Mouse (Mus musculus): ENCODE results near the gene Atp1b3. TPM values are rescaled to one million over a fixed set of nuclear protein-coding genes. Genes with fewer than 3 reads are reported as not detected.
A peak's percentile ranks its signal among the peaks of the same experiment; 100 is the strongest.
"Not testable (repeated sequence)": the region's sequence is repeated elsewhere in the genome, so short reads cannot be mapped to it uniquely, and the experiment has no call there.

The Atp1b3 gene
- total RNA-seq, 2 experiments from 2014 or later: 43.7 to 49.2 TPM

DNA sequence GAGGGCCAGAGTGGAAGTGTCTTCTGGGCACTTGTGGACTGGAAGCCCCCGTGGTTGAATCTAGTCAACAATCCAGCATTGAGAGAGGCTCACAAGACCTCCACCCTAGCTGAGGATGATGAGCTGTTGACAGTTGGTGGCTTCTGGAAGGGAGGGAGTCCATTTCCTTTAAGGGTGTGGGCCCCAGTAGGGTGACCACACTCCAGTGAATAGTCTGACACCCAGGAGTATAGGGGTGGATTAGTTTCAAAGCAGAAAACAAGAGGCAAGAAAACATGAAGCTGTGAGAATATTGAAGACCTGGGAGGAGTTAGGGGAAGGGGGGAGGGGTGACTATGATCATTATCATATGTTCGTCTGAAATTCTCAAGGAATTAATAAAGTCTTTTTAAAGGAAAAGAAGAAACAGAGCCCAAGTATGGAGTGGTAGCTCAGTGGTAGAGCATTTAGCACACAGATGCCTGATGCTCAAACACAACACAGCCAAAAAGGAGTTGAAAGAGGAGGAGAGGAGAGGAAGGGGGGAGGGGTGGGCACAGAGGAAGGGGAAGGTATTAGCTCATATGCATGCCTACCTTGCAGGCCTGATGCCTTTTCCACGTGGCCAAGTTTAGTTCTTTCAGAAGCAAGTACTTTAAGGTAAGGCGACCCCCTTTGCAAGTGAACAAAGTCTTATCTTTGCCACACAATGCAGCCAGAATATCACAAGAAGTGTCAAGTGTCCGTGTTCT, 5.6 kb upstream of the Atp1b3 start:
- no peak for DNase-seq
- intact Hi-C loops (cut with DNase I; ENCODE audit: low total_unique reads): no loop called here

DNA sequence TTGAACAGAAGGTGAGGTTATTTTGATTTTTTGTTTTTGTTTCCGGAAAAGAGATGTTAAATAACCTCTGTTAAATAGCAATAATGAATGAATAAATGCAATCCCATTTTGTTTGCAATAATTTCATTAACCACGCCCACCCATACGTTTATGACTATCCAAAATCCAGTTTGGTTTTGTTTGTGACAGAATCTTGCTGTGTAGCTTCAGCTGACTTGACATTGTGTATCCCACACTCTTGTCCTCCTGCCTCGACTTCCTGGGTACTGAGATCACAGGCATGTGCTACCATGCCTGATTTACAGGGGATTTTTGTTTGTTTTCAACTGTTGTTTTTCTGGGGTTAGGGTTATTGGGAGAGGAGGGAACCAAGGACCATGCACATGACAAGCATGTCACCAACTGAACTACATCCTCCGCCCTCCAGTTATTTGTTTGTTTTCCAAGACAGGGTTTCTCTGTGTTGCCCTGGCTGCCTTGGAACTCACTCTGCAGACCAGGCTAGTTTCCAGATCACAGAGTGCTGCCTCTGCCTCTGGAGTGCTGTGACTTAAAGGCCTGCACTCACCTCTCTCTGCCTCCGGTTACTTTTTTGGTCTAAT, 1.1 kb upstream of the Atp1b3 start:
- intact Hi-C loops (cut with DNase I; ENCODE audit: low total_unique reads): no loop called here
- no peak for DNase-seq

DNA sequence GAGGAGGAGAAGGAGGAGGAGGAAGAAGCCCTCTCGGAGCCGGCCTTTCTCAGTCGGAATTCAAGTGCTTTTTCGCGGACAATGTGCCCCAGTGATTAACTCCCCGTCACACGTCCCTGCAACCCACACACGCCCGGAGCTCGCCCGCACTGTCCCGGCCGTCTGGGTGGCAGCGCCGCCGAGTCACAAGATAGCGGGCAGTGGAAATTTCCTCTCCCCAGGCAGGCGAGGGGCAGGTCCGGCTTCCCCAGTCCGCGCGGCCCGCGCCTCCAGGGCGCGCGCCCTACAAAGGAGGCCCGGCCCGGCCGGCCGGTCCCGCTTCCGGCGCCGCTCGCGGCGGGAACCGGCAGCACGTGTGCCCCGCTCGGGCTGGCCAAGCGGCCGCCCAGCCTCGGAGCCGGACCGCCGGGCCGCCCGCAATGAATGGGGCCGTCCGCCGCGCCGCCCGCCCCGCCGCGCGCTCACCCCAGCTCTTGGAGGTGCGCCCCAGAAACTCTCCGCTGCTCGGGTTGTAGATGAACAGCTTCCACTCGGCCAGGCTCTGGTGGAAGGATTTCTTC, 581 bp downstream of the Atp1b3 start:
- intact Hi-C loops (cut with DNase I; ENCODE audit: low total_unique reads): no loop called here
- DNase-seq: peak; percentile 72

DNA sequence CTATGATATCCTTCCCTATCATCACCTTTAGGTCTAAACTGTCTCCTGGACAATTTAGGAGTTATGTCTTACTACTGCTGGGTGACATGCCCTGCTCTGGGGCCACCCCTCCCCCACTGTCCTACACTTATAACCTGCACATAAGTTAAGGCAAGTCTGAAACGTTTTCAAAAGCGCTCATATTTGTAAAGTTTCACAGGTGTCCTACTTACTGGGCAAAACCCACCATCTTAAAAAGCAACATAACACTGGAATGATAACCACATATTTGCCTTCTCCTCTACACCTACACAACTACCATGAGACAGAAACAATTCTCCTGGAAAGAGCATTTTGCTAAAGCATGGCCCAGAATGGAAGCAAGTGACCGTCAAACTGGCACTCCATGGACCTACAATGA, 4.2 kb downstream of the Atp1b3 start:
- no peak for DNase-seq
- intact Hi-C loops (cut with DNase I; ENCODE audit: low total_unique reads): no loop called here

DNA sequence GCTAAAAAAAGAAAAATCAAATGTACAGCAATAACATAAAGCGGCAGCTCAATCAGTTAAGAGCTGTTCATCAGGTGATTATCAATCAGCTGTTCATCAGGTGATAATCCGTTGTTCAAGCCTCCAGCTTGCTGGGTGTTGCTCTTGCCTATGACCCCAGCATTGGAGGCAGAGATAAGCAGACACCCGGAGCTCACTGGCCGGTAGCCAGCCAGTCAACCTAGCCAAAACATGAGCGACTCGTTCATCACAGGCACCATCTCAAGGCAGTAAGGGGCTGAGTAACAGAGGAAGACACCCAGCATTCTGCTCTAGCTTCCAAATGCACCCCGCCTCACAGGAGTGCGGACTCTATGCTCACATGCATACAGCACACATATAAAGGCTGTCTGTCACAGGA, 10.4 kb downstream of the Atp1b3 start:
- intact Hi-C loops (cut with DNase I; ENCODE audit: low total_unique reads): no loop called here
- peak; percentile 46 for DNase-seq

DNA sequence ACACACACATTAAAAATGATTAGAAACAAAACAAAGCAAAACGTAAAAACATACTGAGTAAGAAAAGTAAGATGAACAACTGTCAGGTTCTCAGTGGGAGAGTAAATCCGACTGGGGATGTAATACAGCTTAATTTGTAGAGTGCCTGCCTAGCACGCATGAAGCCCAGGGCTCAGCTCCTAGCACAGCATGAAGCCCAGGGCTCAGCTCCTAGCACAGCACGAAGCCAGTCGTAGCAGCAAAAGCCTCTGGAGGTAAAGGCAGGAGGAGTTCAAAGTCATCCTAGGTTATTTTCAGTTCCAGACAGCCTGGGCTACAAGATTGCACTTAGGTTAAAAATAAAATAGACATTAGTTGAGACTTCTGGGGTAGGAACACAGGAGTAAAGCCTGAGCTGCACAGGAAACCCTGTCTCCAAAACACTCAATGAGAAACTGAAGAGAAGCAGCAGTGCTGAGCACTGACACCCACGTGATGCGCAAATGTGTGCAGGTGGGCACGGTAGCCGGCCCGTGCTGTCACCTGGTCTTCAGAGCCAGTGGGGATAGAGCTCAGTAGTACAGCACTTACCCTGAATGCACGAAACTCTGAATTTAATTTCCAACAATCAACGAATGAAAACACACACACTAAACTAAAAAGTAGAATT, 11.0 kb downstream of the Atp1b3 start:
- no peak for DNase-seq
- intact Hi-C loops (cut with DNase I; ENCODE audit: low total_unique reads): no loop called here

DNA sequence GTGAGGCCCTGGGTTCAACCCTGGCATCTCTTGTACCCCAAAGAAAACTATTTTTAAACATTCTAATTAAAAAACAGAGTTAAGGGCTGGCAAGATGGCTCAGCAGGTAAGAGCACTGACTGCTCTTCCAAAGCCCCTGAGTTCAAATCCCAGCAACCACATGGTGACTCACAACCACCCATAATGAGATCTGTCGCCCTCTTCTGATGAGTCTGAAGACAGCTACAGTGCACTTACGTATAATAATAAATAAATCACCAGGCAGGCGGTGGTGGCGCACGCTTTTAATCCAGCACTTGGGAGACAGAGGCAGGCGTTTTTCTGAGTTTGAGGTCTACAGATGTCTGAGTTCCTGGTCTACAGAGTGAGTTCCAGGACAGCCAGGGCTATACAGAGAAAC, 12.5 kb downstream of the Atp1b3 start:
- intact Hi-C loops (cut with DNase I; ENCODE audit: low total_unique reads): not testable (repeated sequence)

DNA sequence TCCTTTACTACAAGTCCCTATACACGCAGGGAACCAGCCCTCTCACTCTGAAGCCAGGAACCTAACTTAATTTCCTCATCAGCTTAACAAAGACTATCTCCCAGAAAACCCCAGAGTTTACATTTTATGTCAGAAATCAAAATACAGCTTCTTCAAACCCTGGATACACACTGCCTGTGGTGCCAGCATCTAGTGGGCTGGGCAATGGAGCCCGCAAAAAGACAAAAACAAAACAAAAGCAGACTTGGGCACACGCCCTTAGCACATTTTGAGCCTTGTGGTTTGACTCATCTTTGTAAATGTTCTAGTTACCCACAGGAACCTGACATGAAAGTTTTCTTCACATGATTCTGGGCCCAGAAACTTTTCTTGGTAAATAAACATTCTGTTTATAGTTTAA, 13.8 kb downstream of the Atp1b3 start:
- DNase-seq: no peak
- intact Hi-C loops (cut with DNase I; ENCODE audit: low total_unique reads): no loop called here

More for the DNA sequence above, 12.5 kb downstream of the Atp1b3 start:
- not testable (repeated sequence) for DNase-seq

DNA sequence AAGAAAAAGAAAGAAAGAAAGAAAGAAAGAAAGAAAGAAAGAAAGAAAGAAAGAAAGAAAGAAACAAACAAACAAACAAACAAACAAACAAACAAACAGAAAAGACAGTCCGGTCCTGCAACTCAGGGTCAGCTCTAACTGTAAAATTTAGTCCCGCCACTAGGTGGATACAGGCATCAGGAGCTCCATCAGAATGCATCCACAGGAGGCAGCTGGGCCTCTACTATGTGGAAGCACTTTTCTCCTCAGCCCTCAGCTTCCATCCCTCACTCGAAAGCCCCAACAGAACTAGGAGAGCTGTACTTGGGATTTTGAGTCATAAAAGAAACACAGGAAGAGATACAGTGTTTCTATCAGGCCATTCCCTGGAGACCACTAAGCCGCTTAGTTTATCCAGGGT, 14.2 kb downstream of the Atp1b3 start:
- intact Hi-C loops (cut with DNase I; ENCODE audit: low total_unique reads): no loop called here
- peak; percentile 58 for DNase-seq

DNA sequence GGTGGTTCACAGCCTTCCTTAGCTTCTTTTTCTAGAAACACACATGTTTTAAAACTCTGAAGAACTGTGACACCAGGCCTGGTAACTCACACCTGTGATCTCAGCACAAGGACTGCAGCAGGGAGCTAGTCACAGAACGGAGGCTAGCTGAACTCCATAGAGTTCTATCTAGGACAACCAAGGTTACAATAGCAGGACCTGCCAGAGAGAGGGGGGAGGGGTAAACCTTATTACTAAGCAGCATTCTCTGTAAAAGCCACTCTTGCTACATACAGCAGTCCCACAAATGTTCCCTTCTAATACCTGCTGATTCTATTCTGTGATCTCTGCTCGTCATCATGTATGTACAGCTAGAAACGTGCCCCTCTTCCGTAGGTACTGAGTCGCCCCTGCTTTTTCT, 15.4 kb downstream of the Atp1b3 start:
- intact Hi-C loops (cut with DNase I; ENCODE audit: low total_unique reads): loop anchor here (5.0 kb wide), 1 partner anchor 148 kb away; no protein-coding TSS in a partner anchor
- DNase-seq: no peak

DNA sequence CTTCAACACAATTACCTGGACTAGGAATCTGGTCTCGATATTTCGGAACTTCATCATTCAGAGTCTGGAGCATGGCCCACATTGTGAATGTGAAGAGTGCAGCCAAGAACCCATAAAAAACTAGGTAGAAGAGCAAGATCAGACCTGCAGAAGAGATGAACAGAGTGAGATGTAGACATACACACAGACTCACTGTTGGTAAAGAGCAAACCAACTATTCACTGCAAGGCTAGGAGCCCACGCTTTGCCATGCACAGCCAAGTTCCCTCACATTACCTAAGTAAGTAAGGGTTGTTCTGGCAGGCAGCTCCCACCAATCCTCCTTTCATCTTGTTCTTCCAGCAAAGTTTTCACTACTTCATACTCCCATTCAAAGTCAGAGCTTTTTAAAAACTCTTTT, 18.5 kb downstream of the Atp1b3 start:
- no peak for DNase-seq
- intact Hi-C loops (cut with DNase I; ENCODE audit: low total_unique reads): loop anchor here (5.0 kb wide), 1 partner anchor 152 kb away; no protein-coding TSS in a partner anchor

DNA sequence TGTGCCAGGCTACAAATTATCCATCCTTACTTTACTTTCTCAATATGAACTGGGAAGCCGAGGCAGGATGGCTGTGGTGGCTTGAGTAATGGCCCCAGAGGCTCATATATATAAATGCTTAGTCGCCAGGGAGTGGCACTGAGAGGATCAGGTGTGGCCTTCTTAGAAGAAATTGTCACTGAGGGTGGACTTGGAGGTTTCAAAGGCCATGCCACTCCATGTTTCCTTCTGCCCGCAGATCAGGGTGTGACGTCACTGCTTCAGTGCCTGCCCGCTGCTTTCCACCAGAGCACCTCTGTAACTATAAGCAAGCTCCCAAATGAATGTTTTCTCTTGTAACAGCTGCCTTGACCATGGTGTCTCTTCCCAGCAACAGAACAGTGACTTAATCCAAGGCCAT, 33.1 kb downstream of the Atp1b3 start:
- intact Hi-C loops (cut with DNase I; ENCODE audit: low total_unique reads): no loop called here
- DNase-seq: no peak

DNA sequence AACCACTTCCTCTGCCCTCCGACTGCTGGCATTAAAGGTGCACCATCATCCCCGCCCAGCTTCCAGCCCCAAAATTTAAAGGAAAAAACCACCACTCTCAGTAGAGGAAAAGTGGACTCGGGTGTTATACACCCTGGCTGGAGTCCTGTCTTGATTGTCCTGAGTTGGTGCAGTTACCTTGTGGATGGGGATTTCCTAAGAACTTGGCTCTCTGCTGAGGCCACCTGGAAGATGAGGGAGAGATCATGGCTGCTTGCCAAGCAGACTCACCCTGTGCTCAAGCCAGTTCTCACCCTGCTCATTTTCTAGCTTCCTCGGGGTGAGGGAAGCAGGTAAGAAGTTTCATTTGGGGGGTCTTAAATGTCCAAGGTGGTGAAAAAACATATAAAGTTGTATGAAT, 36.0 kb downstream of the Atp1b3 start:
- intact Hi-C loops (cut with DNase I; ENCODE audit: low total_unique reads): no loop called here
- DNase-seq: no peak

DNA sequence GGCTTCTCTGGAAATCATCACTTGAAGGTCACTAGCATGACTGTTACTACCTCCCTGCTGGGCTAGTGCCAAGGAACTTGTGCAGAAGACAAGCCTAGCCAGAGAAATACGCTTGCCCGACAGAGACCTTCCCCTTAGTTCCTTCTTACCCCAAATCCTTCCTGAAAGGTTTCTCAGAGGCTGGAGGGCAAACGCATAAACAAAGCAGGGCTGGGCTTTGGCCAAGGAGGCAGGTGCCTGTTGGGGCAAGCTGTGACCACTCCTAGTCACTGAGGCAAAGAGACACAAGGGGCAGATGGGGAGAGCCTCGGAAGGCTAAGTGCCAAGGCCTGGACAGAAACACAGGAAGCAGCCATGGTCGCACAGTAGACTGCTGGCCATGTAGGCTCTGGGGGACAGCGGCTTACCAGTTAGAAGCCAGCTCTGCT, 37.7 kb downstream of the Atp1b3 start:
- DNase-seq: peak; percentile 22
- intact Hi-C loops (cut with DNase I; ENCODE audit: low total_unique reads): no loop called here

DNA sequence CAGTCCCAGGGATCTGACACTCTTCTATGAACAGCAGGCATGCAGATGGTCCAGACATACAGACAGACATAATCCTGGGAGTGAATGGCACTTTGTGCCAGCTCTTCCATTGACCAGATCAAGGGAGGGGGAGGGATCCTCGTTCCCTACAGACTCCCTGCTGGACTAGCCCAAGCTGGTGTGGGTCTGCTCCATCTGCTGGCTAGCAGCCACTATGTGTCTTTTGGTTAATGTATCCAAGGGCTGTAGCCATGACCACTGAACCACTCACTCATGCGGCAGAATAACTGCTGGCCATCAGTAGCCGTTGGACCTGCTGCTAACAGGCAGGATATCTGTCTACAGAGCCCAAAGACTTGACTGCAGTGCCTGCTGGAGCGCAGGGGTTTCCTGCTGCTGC, 39.7 kb downstream of the Atp1b3 start:
- no peak for DNase-seq
- intact Hi-C loops (cut with DNase I; ENCODE audit: low total_unique reads): no loop called here

DNA sequence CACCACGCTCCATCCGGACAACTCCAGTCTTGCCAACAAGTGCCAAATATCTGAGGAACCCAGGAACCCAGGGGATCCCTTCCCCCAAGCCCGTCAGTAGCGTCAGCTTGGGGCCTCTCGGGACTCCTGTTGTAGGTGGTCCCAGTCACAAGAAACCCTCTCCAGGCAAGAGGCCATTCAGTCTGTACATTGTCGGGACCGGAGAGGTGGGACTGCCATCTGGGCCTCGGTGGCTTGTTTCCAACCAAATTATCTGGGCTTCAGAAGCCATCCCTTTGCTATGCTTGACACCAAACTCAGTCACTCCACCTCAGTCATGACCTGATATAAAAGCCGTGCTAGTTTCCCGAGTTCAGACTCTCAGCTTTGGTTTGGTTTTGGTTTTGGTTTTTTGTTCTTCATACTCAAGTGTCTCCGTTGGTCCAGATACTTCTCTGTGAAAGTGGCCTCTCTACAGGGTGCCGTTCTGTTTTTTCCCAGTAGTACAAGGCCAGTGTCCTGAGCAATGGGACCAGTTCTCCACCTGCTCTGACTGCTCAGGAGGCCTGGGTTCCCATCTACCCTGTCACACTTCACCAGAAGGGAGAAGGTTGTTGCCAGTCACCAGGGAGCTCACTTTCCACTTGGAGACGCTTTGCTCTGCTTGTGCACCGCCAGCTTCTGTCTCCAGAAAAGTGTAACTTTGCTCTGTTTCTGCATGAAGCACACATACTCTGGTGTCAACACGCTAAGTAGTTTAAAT, 41.7 kb downstream of the Atp1b3 start:
- intact Hi-C loops (cut with DNase I; ENCODE audit: low total_unique reads): no loop called here
- no peak for DNase-seq

DNA sequence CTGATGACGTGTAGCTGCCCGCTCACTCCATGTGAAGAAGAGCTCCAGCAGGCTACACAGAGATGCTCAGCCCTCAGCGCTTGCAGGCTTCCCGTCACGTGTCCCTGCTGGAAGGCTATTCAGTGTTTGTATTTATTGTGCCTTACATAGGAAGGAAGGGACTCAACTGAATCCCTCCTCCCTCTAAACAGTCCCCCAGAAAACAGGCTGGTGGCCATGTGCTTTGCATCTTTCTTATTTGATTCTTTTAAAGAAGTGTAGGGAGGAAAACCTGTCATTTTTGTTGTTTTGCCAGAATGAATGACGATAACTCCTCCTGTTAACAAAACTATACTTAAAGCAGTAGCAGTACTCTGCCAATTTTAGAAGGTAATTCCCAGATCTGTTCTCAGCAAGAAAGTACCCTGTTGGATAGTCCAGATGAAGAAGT, 43.7 kb downstream of the Atp1b3 start:
- intact Hi-C loops (cut with DNase I; ENCODE audit: low total_unique reads): no loop called here
- no peak for DNase-seq

DNA sequence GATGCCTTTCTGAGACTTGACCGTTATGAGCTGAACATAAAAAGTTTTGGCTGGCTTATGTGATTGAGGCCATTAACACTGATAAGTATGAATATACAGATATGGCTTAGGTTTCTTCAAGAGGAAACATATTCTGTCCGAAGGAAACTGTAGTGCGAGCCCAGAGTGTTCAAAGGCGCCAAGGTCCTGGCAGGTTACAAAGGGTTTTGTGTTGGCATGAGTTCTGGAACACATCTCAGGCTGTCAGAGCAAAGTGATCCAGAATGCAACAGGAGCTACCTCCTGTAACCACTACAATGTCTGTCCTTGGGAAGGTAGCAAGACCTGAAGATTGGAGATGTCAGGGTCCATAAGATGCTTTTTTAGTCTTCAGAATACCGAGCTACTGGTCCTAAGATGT, 44.9 kb downstream of the Atp1b3 start:
- intact Hi-C loops (cut with DNase I; ENCODE audit: low total_unique reads): no loop called here
- DNase-seq: no peak

DNA sequence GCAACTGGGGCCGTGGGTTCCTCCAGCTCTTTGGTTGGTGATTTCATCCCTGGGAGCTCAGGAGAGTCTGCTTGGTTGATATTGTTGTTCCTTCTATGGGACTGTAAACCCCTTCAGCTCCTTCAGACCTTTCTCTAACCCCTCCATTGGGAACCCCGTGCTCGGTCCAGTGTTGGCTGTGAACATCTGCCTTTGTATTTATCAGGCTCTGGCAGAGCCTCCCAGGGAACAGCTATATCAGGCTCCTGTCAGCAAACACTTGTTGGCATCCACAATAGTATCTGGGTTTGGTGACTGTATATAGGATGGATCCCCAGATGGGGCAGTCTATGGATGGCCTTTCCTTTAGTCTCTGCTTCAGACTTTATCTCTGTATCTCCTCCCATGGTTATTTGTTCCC, 52.2 kb downstream of the Atp1b3 start:
- DNase-seq: no peak
- intact Hi-C loops (cut with DNase I; ENCODE audit: low total_unique reads): no loop called here

DNA sequence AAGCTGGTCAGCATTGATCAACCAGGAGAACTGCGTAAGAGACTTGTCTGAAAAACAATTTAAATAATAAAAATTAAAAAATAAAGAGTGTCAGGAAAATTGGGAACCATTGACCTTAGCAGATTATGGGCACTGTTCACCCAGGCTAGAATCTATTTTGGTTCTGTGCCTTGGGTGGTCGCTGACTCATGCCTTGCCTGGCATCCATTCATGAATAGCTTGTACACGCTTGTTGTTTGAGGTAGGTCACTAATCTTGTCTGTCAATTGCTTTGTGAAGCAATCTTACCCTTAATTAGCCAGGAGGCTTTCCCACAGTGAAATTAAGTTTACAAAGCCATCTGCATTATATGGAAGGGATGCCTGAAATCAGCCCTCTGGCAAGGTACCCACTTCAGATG, 55.4 kb downstream of the Atp1b3 start:
- intact Hi-C loops (cut with DNase I; ENCODE audit: low total_unique reads): no loop called here
- DNase-seq: no peak

All from gastrocnemius, postnatal 14 days (tissue).